Mouse (Mus musculus): Measurements from ENCODE around the gene Nebl.

- TF ChIP-seq CTCF (IDR thresholded peaks at IDR 0.05; ENCODE audit: control insufficient read depth, insufficient read depth, insufficient replicate concordance, low read depth, low read length) (no peak), POLR2A (IDR thresholded peaks at IDR 0.05; ENCODE audit: control insufficient read depth, low read depth, low read length) (no peak)
These were observed 366.2 kb downstream of the Nebl start for GRCm38 (mm10) chr2:17364971-17365548.
